Mouse (Mus musculus) layer of hippocampus, adult 2 months (tissue): ENCODE measurements at regions not wholly inside any gene's neighbourhood (a gene's known extent, or its start where the extent isn't known, plus 50 kb on each side); places are given as distances from the start of the nearest gene placed in this dataset.

Source experiments
- DNase-seq, 2 experiments: peaks; one replicate each; pipeline ENCODE4 v3.0.0; 2022; ENCODE audit warnings: low spot score in 2 of 2
- H3K27ac ChIP-seq: fragments of 200-600 bp; 2 replicates; pipeline ENCODE4 v1.8.1; 2022
- H3K4me3 ChIP-seq: fragments of 200-600 bp; 2 replicates; pipeline ENCODE4 v1.8.1; 2022; ENCODE audit warnings: mild to moderate bottlenecking
- CTCF ChIP-seq: fragments of 200-600 bp; conservative IDR thresholded peaks from 2 replicates; pipeline ENCODE4 v1.8.1; 2022; ENCODE audit warnings: antibody characterized with exemption, mild to moderate bottlenecking, moderate library complexity

DNA sequence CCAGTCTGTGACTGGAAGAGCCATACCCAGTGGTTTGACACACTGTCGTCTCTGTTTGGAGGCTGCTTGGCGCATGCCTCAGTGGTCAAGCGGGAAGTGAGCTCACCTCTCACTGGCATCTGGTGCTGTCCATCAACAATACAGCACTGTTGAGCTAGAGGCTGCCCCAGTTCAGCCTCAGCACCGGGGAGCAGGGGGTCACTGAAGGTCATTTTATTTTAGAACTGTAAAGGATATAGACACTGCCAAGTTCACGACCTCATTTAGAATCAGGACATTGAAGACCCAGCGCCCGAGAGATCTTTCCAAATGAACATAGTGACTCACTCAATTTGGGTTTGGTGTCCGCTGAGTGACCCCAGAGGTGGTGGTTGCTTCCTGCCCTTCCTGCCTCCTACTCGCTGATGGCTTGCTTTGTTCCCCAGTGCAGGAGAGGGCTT, 265.1 kb downstream of the Ajap1 start:
- peak overlapping the region; percentile 18; the same call in 1 of the 2 replicates for H3K27ac ChIP-seq
- no peak for TF ChIP-seq CTCF
- DNase-seq: no peak
- H3K4me3 ChIP-seq: no peak overlapping the region

DNA sequence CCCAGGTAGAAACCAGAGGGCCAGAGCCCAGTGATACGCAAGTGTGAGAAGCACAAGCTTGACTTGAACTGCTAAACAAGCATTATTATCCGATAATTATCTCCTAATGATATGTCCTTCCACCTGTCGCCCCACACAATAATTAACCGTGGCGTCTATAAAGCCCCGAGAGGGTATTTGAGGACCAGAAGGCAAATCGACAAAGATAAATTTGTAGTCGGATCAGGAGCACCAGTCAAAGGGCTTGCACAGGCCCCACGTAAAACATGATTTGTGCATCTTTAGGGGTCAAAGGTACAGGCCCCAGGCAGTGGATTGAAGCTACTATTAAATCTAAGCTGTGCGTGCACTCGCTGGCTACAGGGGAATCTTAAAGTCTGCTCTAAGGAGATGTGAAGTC, 270.5 kb downstream of the Ajap1 start:
- no peak overlapping the region for H3K4me3 ChIP-seq
- no peak for TF ChIP-seq CTCF
- no peak overlapping the region for H3K27ac ChIP-seq
- no peak for DNase-seq

- TF ChIP-seq CTCF: no peak
- no peak overlapping the region for H3K4me3 ChIP-seq
- no peak for DNase-seq
- H3K27ac ChIP-seq: no peak overlapping the region
Measured at GRCm38 (mm10) chr4:153208822-153209221, 273.8 kb downstream of the Ajap1 start.

GRCm38 (mm10) chr4:153208215-153208614, 274.4 kb downstream of the Ajap1 start:
- no peak for TF ChIP-seq CTCF
- no peak overlapping the region for H3K4me3 ChIP-seq

GRCm38 (mm10) chr4:153207578-153208102, 275.0 kb downstream of the Ajap1 start:
- TF ChIP-seq CTCF: no peak
- Histone ChIP-seq H3K27ac (peak overlapping the region; percentile 68), H3K4me3 (no peak overlapping the region)
- no peak for DNase-seq

More at GRCm38 (mm10) chr4:153208215-153208614, 274.4 kb downstream of the Ajap1 start:
- no peak overlapping the region for H3K27ac ChIP-seq
- no peak for DNase-seq

GRCm38 (mm10) chr4:153206789-153207457, 275.7 kb downstream of the Ajap1 start:
- Histone ChIP-seq H3K27ac (peak overlapping the region; percentile 68), H3K4me3 (no peak overlapping the region)
- peak in 1 of 2 experiments; percentile 16 for DNase-seq
- TF ChIP-seq CTCF: peak; percentile 45

- no peak overlapping the region for H3K27ac ChIP-seq
- H3K4me3 ChIP-seq: no peak overlapping the region
- DNase-seq: no peak
- no peak for TF ChIP-seq CTCF
Measured at GRCm38 (mm10) chr4:153204764-153205163, 277.8 kb downstream of the Ajap1 start.

DNA sequence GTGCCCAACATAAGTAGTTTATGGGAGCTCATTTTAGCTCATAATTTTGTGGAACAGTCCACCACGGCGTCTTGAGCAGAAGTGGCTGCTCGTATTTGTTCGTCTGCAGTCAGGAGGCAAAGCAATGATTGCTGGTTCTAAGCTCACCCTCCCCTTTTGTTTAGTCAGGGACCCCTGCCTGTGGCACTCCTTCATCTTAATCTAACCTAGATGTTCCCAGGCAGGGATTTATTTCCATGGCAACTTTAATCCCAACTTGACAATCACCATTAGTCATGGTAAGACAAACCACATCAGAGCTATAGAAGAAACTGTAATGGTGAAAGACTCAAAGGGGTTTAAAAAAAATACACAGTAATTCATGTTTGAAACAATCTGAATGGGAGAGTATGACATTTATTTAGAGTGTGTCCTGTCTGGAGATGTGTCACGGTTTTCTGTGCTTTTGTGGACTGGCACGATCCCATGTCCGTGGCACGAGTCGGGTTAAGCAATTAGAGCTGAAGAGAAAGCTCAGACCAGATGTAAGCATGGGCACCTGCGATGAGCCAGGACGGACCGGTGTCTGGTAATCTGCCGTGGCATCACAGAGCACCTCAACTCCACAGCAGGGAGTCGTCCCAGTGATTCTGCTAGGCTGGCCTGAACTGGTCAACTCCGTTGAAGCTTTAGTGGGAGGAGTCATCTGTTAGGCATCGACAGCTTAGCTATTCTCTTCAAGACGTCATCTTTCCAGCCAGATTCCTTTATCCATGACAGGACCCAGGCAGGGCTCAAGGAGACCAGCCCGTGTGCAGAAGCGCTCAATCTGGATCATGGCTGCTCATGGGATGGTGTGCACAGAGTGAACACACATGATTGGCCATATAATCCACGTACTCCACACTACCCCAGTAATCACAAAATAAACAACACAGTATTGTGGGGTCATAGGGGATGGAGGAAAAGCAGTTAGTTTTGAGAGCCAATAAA, 281.5 kb downstream of the Ajap1 start:
- no peak for DNase-seq
- Histone ChIP-seq H3K4me3 (no peak overlapping the region), H3K27ac (no peak overlapping the region)
- TF ChIP-seq CTCF: no peak

- DNase-seq: no peak
- H3K27ac ChIP-seq: no peak overlapping the region
- H3K4me3 ChIP-seq: no peak overlapping the region
- no peak for TF ChIP-seq CTCF
Measured at GRCm38 (mm10) chr4:153189485-153189884, 293.1 kb downstream of the Ajap1 start.

- DNase-seq: peak in 1 of 2 experiments; percentile 21
- no peak for TF ChIP-seq CTCF
- Histone ChIP-seq H3K4me3 (peak overlapping the region; percentile 17; the same call in 1 of the 2 replicates), H3K27ac (no peak overlapping the region)
Measured at GRCm38 (mm10) chr4:153188504-153189031, 294.0 kb downstream of the Ajap1 start.

GRCm38 (mm10) chr4:153187959-153188503, 294.6 kb downstream of the Ajap1 start:
- Histone ChIP-seq H3K27ac (no peak overlapping the region), H3K4me3 (peak overlapping the region; percentile 17; the same call in 1 of the 2 replicates)
- no peak for TF ChIP-seq CTCF
- DNase-seq: no peak

DNA sequence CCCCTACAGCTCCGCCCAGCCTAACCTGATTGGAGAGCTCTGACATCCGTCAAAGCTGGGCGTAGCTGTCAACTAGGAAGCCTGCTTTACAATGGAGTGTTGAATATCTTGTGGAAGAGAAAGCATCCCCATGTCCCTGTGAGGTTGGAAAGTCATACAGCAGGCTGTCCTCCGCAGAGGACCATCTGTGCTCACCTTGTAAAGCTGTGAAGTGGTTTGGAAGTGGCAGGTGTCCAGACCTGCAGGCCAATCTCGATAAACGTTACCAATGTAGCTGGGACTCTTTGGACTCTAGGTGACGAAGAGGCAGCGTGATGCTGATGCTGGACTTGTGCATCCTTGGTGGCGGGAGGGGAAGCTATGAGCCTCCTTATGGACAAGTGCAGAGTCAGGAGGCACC, 305.1 kb downstream of the Ajap1 start:
- no peak overlapping the region for H3K27ac ChIP-seq
- TF ChIP-seq CTCF: no peak
- H3K4me3 ChIP-seq: no peak overlapping the region
- no peak for DNase-seq
